Mouse (Mus musculus) olfactory bulb, adult 2 months (tissue): ENCODE results near the gene Izumo4.

Source experiments
- CTCF ChIP-seq: fragments of 200-500 bp; IDR thresholded peaks from 2 replicates; pipeline ENCODE4 v1.5.1; 2012; ENCODE audit warnings: low read depth, mild to moderate bottlenecking, low read length, moderate library complexity; ENCODE audit not compliant: insufficient read depth
- POLR2A ChIP-seq: fragments of 200-500 bp; IDR thresholded peaks from 2 replicates; pipeline ENCODE4 v1.6.1; 2012; ENCODE audit warnings: mild to moderate bottlenecking, low read depth, low read length, moderate library complexity; ENCODE audit not compliant: insufficient read depth

DNA sequence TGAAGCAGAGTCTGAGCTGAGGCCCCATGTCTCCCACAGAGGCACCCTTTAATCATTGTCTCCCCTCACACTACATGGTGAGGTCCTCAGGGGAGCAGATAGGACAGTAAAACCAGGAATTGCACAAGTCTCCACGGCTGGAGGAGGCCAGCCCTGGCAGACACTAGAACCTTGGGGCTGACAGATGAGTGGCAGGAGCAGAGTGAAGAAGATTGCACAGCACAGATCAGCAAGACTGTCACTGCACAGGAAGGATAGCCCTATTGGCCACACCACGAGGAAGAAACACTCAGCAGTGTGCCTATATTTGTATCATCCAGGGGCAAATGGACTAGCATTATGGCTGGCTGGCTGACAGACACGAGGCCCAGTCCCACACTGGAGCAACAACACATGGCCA lies 8.8 kb downstream of the Izumo4 start:
- TF ChIP-seq POLR2A = no peak
- TF ChIP-seq CTCF = no peak
